Comparison of ENCODE assay signal across 15 mouse cellular contexts in genomic region chr11:60099555-60100186, GRCm38 (mm10). TPM values are rescaled to one million over a fixed set of nuclear protein-coding genes. Genes with fewer than 3 reads are reported as not detected.
A peak's percentile ranks its signal among the peaks of the same experiment; 100 is the strongest.
DNase-seq lines count a peak whose midpoint lies in the region; ATAC-seq and TF ChIP-seq lines count a peak whose summit lies in the region.
"Had no signal": no experiment of that assay in that cellular context is flagged by ENCODE, and none has a peak within 500 bp of the region (broad histone marks: within the 10 kb centered on the region; RNA-seq: fewer than 3 reads in every experiment).

No protein-coding gene starts in this region.

- no peak for TF ChIP-seq CTCF in ES-Bruce4 (IDR thresholded peaks at IDR 0.05; ENCODE audit: low read depth, low read length)

- H3K9ac ChIP-seq in ES-Bruce4 (ENCODE audit: low read depth, poor library complexity, severe bottlenecking): no peak overlapping the region
- H3K9ac ChIP-seq in liver, embryonic 16.5 days (ENCODE audit: low read depth, low read length): no peak overlapping the region
- H3K9ac ChIP-seq: embryonic facial prominence, embryonic 15.5 days; forebrain, embryonic 12.5 days; limb, embryonic 15.5 days had no signal

- intact Hi-C loops in left cerebral cortex, postnatal 14 days (cut with DNase I): loop anchor here (5.0 kb wide), 2 partner anchors 193 to 313 kb away; no protein-coding TSS in a partner anchor

- no peak overlapping the region for H3K27ac ChIP-seq in ES-Bruce4 (ENCODE audit: insufficient read depth, low read length)
- H3K27ac ChIP-seq in liver, embryonic 16.5 days (ENCODE audit: low read length): 0 out of 2 replicates have a peak overlapping the region, but pooled peaks have one; percentile 17
- H3K27ac ChIP-seq: embryonic facial prominence, embryonic 15.5 days; forebrain, embryonic 12.5 days; limb, embryonic 15.5 days had no signal

- ATAC-seq in CD4-positive, CD25-positive, alpha-beta regulatory T cell, adult 4 months: no peak
- ATAC-seq in liver, embryonic 16.5 days (ENCODE audit: low read depth): no peak
- ATAC-seq: activated CD4-positive, CD25-positive, alpha-beta regulatory T cell, adult 4 months had no signal

- no peaks in the 10 kb centered on the region for H3K27me3 ChIP-seq in ES-Bruce4 (ENCODE audit: control insufficient read depth, insufficient read depth, low read length, poor library complexity, severe bottlenecking)
- H3K27me3 ChIP-seq in liver, embryonic 16.5 days (ENCODE audit: control insufficient read depth, insufficient read depth, low read depth, low read length): no peaks in the 10 kb centered on the region
- H3K27me3 ChIP-seq: embryonic facial prominence, embryonic 15.5 days; forebrain, embryonic 12.5 days; limb, embryonic 15.5 days had no signal

- H3K9me3 ChIP-seq in ES-Bruce4 (replicated peaks; ENCODE audit: control insufficient read depth, insufficient read depth, low read length, poor library complexity, severe bottlenecking): no peaks in the 10 kb centered on the region
- no peaks in the 10 kb centered on the region for H3K9me3 ChIP-seq in liver, embryonic 16.5 days (replicated peaks; ENCODE audit: control insufficient read depth, low read length)
- H3K9me3 ChIP-seq: embryonic facial prominence, embryonic 15.5 days; forebrain, embryonic 12.5 days; limb, embryonic 15.5 days had no signal

- DNase-seq in CD4-positive, CD25-positive, alpha-beta regulatory T cell, adult 2 months (ENCODE audit: low read depth, low spot score): peak; percentile 39
- DNase-seq in thymus, postnatal 10 days (ENCODE audit: low spot score in 2 of 2): peak; percentile 80 to 88
- DNase-seq in left cerebral cortex, postnatal 14 days (ENCODE audit: low spot score in 2 of 2): no peak
- no peak for DNase-seq in urinary bladder, postnatal 25 days (ENCODE audit: low spot score)
- DNase-seq in ovary, adult 18-20 months (ENCODE audit: low spot score): no peak
- DNase-seq: cerebellum, adult 11 months; kidney, adult 11 months; midbrain, embryonic 14.5 days had no signal

- H3K4me3 ChIP-seq in ES-Bruce4 (ENCODE audit: low read depth, low read length): no peak overlapping the region
- no peak overlapping the region for H3K4me3 ChIP-seq in liver, embryonic 16.5 days (ENCODE audit: low read depth, low read length)
- H3K4me3 ChIP-seq: embryonic facial prominence, embryonic 15.5 days; forebrain, embryonic 12.5 days; limb, embryonic 15.5 days had no signal

- peaks cover 8% of the 10 kb centered on the region for H3K4me1 ChIP-seq in ES-Bruce4 (ENCODE audit: control insufficient read depth, insufficient read depth, low read length)
- H3K4me1 ChIP-seq in liver, embryonic 16.5 days (ENCODE audit: control insufficient read depth, low read depth, low read length): peaks cover 11% of the 10 kb centered on the region

- no peak overlapping the region for H3K4me2 ChIP-seq in liver, embryonic 16.5 days (ENCODE audit: low read depth, low read length)
- H3K4me2 ChIP-seq: embryonic facial prominence, embryonic 15.5 days; forebrain, embryonic 12.5 days; limb, embryonic 15.5 days had no signal

- H3K36me3 ChIP-seq in ES-Bruce4 (ENCODE audit: control insufficient read depth, insufficient read depth, low read length, poor library complexity, severe bottlenecking): no peaks in the 10 kb centered on the region
- no peaks in the 10 kb centered on the region for H3K36me3 ChIP-seq in liver, embryonic 16.5 days (ENCODE audit: control insufficient read depth, insufficient read depth)
- H3K36me3 ChIP-seq: embryonic facial prominence, embryonic 15.5 days; forebrain, embryonic 12.5 days; limb, embryonic 15.5 days had no signal

- peak; percentile 86 for TF ChIP-seq EP300 in ES-Bruce4 (IDR thresholded peaks at IDR 0.05; ENCODE audit: insufficient read depth, low read depth, low read length)

- WGBS in liver, embryonic 16.5 days (ENCODE audit: insufficient replicate concordance): 14% methylated on average over 8 of the region's 8 CpGs

- no peak for TF ChIP-seq POLR2A in ES-Bruce4 (IDR thresholded peaks at IDR 0.05; ENCODE audit: insufficient read depth, low read length)

RNA-seq across cellular contexts. Expression of gene Rai1, which starts 5.1 kb away (rescaled TPM):
- 1 to 10 TPM; 8.4 to 8.9 TPM for polyA plus RNA-seq in CD4-positive, CD25-positive, alpha-beta regulatory T cell, adult 4 months (2017; shearing (Covaris generic))
- polyA plus RNA-seq in ES-Bruce4 (2011; ENCODE audit: insufficient read depth, insufficient read length, low read depth, missing spikeins): 21.9 and 27.4 TPM in 2 replicates
- 2.8 and 3.7 TPM in 2 replicates for polyA plus RNA-seq in liver, embryonic 16.5 days (2015; fragmentation: Nextera tagmentation; extraction: Ambion mirVana)
- total RNA-seq in left cerebral cortex, postnatal 14 days (2021): 10 to 100 TPM; 58.8 to 60.5 TPM

RNA-seq across cellular contexts. Expression of gene Pemt, which starts 53.4 kb away (rescaled TPM):
- polyA plus RNA-seq in CD4-positive, CD25-positive, alpha-beta regulatory T cell, adult 4 months (2017; shearing (Covaris generic)): 1 to 10 TPM in 1 of 2 experiments, under 1 TPM in 1; 0.79 to 2.2 TPM
- 7.6 and 10.5 TPM in 2 replicates for polyA plus RNA-seq in ES-Bruce4 (2011; ENCODE audit: insufficient read depth, insufficient read length, low read depth, missing spikeins)
- polyA plus RNA-seq in liver, embryonic 16.5 days (2015; fragmentation: Nextera tagmentation; extraction: Ambion mirVana): 43.1 and 63.2 TPM in 2 replicates
- 1 to 10 TPM; 4.9 to 6.1 TPM for total RNA-seq in left cerebral cortex, postnatal 14 days (2021)

Comparison
In these comparisons a context has a peak if more than half of its experiments do, and no peak if none do; other contexts are left out.
1. DNase-seq: peak in CD4-positive, CD25-positive, alpha-beta regulatory T cell, adult 2 months (single experiment) and thymus, postnatal 10 days (2 of 2); none in left cerebral cortex, postnatal 14 days (0 of 2), urinary bladder, postnatal 25 days (single experiment) and ovary, adult 18-20 months (single experiment).